In the genomic region with DNA sequence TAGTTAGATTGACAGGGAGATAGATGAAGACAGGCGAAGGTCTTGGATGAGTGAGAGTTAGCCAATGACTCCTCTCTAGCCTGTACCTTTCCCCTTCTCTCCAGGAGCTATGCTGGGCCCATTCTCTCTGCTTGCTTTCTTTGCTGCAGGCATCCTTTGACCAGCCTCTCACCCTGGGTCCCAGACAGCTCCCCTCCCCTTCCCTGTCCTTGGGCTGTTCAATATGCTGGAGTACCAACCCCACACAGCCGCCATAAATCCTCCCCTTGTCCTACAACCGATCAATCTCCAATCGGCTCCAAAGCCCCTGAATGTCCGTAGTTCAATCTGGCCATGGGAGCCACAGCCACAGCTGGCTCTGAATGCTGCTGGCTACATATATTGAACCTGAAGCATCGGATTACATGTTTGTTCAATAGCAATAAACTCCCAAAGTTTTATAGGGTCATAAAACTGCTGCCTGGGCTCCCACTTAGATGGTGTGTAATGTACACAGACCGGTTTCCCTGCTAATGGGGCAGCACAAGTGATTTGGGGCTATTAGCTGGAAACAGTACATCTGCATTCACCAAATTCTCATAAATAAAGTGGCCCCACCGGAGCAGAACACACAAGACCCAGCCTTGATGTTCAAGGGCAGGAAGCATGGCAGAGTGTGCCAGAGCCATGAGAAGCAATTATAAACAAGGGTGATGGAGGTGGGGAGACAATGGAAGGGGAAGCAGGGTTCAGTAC, we compare ENCODE assay signal across 22 mouse cellular contexts. TPM values are rescaled to one million over a fixed set of nuclear protein-coding genes. Genes with fewer than 3 reads are reported as not detected.
DNase-seq lines count a peak whose midpoint lies in the region; ATAC-seq lines count a peak whose summit lies in the region.
"Had no signal": no experiment of that assay in that cellular context is flagged by ENCODE, and none has a peak within 500 bp of the region (broad histone marks: within the 10 kb centered on the region; RNA-seq: fewer than 3 reads in every experiment).

No protein-coding gene starts in this region.

- H3K27me3 ChIP-seq in midbrain, embryonic 13.5 days, result no peaks in the 10 kb centered on the region
- H3K27me3 ChIP-seq in midbrain, embryonic 11.5 days (ENCODE audit: control insufficient read depth, insufficient read depth, low read length), result no peaks in the 10 kb centered on the region; the same call in 1 of the 2 replicates
- H3K27me3 ChIP-seq in limb, embryonic 13.5 days, result peaks cover 63% of the 10 kb centered on the region

- peak; percentile 38 for DNase-seq in embryo, embryonic 10 days (ENCODE audit: low spot score)
- DNase-seq in embryo, embryonic 9.5 days (ENCODE audit: extremely low spot score), result no peak
- no peak for DNase-seq in midbrain, embryonic 11.5 days (ENCODE audit: low spot score, missing footprints)
- no peak for DNase-seq in yolk sac, embryonic 10.5 days (ENCODE audit: low spot score)
- DNase-seq in layer of hippocampus, postnatal 25 days (ENCODE audit: extremely low spot score in 1 of 2, low spot score in 1 of 2), result no peak
- no peak for DNase-seq in lung, postnatal 14 days
- DNase-seq: heart, adult 11 months; right cerebral cortex, postnatal 14 days had no signal

- WGBS in midbrain, embryonic 13.5 days, result 88% methylated on average over 8 of the region's 8 CpGs
- WGBS in midbrain, embryonic 11.5 days, result 90% methylated on average over 8 of the region's 8 CpGs
- WGBS in limb, embryonic 13.5 days, result 10% methylated on average over 8 of the region's 8 CpGs

- no peak overlapping the region for H3K4me3 ChIP-seq in midbrain, embryonic 13.5 days (replicated peaks)
- H3K4me3 ChIP-seq in midbrain, embryonic 11.5 days (ENCODE audit: low read depth, low read length), result no peak overlapping the region
- no peak overlapping the region for H3K4me3 ChIP-seq in limb, embryonic 13.5 days
- H3K4me3 ChIP-seq: erythroblast, embryonic 14.5 days; limb, embryonic 15.5 days; midbrain, embryonic 12.5 days had no signal

- H3K4me2 ChIP-seq in midbrain, embryonic 13.5 days (replicated peaks), result no peak overlapping the region
- no peak overlapping the region for H3K4me2 ChIP-seq in midbrain, embryonic 11.5 days
- H3K4me2 ChIP-seq in limb, embryonic 13.5 days (replicated peaks), result peak overlapping the region; percentile 27
- H3K4me2 ChIP-seq: limb, embryonic 15.5 days; midbrain, embryonic 12.5 days had no signal

- no peak overlapping the region for H3K27ac ChIP-seq in midbrain, embryonic 13.5 days
- H3K27ac ChIP-seq in midbrain, embryonic 11.5 days (ENCODE audit: low read depth, low read length), result no peak overlapping the region
- peak overlapping the region; percentile 58; the same call in 1 of the 2 replicates for H3K27ac ChIP-seq in limb, embryonic 13.5 days
- H3K27ac ChIP-seq: limb, embryonic 15.5 days; midbrain, embryonic 12.5 days had no signal

- peaks cover 7% of the 10 kb centered on the region; the same call in 1 of the 2 replicates for H3K4me1 ChIP-seq in midbrain, embryonic 13.5 days (replicated peaks)
- no peaks in the 10 kb centered on the region for H3K4me1 ChIP-seq in midbrain, embryonic 11.5 days (ENCODE audit: control insufficient read depth, insufficient read depth, low read length)
- peaks cover 42% of the 10 kb centered on the region for H3K4me1 ChIP-seq in limb, embryonic 13.5 days
- H3K4me1 ChIP-seq: midbrain, embryonic 12.5 days had no signal

- H3K9me3 ChIP-seq in midbrain, embryonic 13.5 days, result no peaks in the 10 kb centered on the region
- no peaks in the 10 kb centered on the region for H3K9me3 ChIP-seq in midbrain, embryonic 11.5 days (ENCODE audit: control insufficient read depth, low read length)
- 0 out of 2 replicates have a peak, but pooled peaks cover 3% of the 10 kb centered on the region for H3K9me3 ChIP-seq in limb, embryonic 13.5 days
- H3K9me3 ChIP-seq: G1E; limb, embryonic 15.5 days; midbrain, embryonic 12.5 days had no signal

- no peak overlapping the region for H3K9ac ChIP-seq in midbrain, embryonic 13.5 days (replicated peaks)
- H3K9ac ChIP-seq in midbrain, embryonic 11.5 days (ENCODE audit: low read length), result no peak overlapping the region
- no peak overlapping the region for H3K9ac ChIP-seq in limb, embryonic 13.5 days
- H3K9ac ChIP-seq: limb, embryonic 15.5 days; midbrain, embryonic 12.5 days had no signal

- no peaks in the 10 kb centered on the region for H3K36me3 ChIP-seq in midbrain, embryonic 13.5 days
- H3K36me3 ChIP-seq in midbrain, embryonic 11.5 days (ENCODE audit: control insufficient read depth, insufficient read depth, low read length), result no peaks in the 10 kb centered on the region
- H3K36me3 ChIP-seq in limb, embryonic 13.5 days, result no peaks in the 10 kb centered on the region
- H3K36me3 ChIP-seq: G1E; limb, embryonic 15.5 days; midbrain, embryonic 12.5 days had no signal

- peak; percentile 37; the same call in 1 of the 2 replicates for ATAC-seq in midbrain, embryonic 13.5 days
- no peak for ATAC-seq in midbrain, embryonic 11.5 days (ENCODE audit: low FRiP score)
- peak; percentile 86 for ATAC-seq in limb, embryonic 13.5 days (ENCODE audit: low FRiP score, low read depth)
- ATAC-seq: CD4-positive, CD25-positive, alpha-beta regulatory T cell, adult 4 months; forebrain, embryonic 14.5 days; inflammation-experienced regulatory T-cells, adult 6 months had no signal

RNA-seq across cellular contexts. Expression of a gene that starts 31.8 kb away (rescaled TPM):
- 0.09 TPM in 1 of 2 replicates, not detected in the other for polyA plus RNA-seq in midbrain, embryonic 13.5 days (2015; fragmentation: Nextera tagmentation; extraction: Ambion mirVana)
- polyA plus RNA-seq in midbrain, embryonic 11.5 days (2014; fragmentation: Nextera tagmentation; extraction: Ambion mirVana), result not detected in 2 replicates
- not detected in 2 replicates for polyA plus RNA-seq in limb, embryonic 13.5 days (2015; fragmentation: Nextera tagmentation; extraction: Ambion mirVana)
- total RNA-seq in layer of hippocampus, postnatal 25 days (2021), result not detected
- total RNA-seq: G1E; hematopoietic stem cell, adult 5-6 weeks; layer of hippocampus, adult 18-20 months had no signal
- polyA plus RNA-seq: CD4-positive, CD25-positive, alpha-beta regulatory T cell, adult 4 months; embryonic facial prominence, embryonic 11.5 days; erythroblast, embryonic 14.5 days; G1E; inflammation-experienced regulatory T-cells, adult 6 months; limb, embryonic 15.5 days; liver, embryonic 16.5 days; midbrain, embryonic 12.5 days; stomach, embryonic 16.5 days had no signal

RNA-seq across cellular contexts. Expression of a gene that starts 49.1 kb away (rescaled TPM):
- 10.1 and 11.9 TPM in 2 replicates for polyA plus RNA-seq in midbrain, embryonic 13.5 days (2015; fragmentation: Nextera tagmentation; extraction: Ambion mirVana)
- polyA plus RNA-seq in midbrain, embryonic 11.5 days (2014; fragmentation: Nextera tagmentation; extraction: Ambion mirVana), result 7.1 and 8.4 TPM in 2 replicates
- 18.7 and 21.2 TPM in 2 replicates for polyA plus RNA-seq in limb, embryonic 13.5 days (2015; fragmentation: Nextera tagmentation; extraction: Ambion mirVana)
- total RNA-seq in layer of hippocampus, postnatal 25 days (2021), result 10 to 100 TPM; 77.0 to 95.9 TPM

RNA-seq across cellular contexts. Expression of a gene that starts 58.4 kb away (rescaled TPM):
- polyA plus RNA-seq in midbrain, embryonic 13.5 days (2015; fragmentation: Nextera tagmentation; extraction: Ambion mirVana), result 10.4 and 13.4 TPM in 2 replicates
- polyA plus RNA-seq in midbrain, embryonic 11.5 days (2014; fragmentation: Nextera tagmentation; extraction: Ambion mirVana), result 2.2 and 2.7 TPM in 2 replicates
- 6.4 and 6.5 TPM in 2 replicates for polyA plus RNA-seq in limb, embryonic 13.5 days (2015; fragmentation: Nextera tagmentation; extraction: Ambion mirVana)
- total RNA-seq in layer of hippocampus, postnatal 25 days (2021), result 100 to 1,000 TPM; 102 to 111 TPM
- total RNA-seq: hematopoietic stem cell, adult 5-6 weeks had no signal
- polyA plus RNA-seq: CD4-positive, CD25-positive, alpha-beta regulatory T cell, adult 4 months; G1E; inflammation-experienced regulatory T-cells, adult 6 months had no signal
